Mouse (Mus musculus): ENCODE data around the gene Dram1.

Dram1 gene

DNA sequence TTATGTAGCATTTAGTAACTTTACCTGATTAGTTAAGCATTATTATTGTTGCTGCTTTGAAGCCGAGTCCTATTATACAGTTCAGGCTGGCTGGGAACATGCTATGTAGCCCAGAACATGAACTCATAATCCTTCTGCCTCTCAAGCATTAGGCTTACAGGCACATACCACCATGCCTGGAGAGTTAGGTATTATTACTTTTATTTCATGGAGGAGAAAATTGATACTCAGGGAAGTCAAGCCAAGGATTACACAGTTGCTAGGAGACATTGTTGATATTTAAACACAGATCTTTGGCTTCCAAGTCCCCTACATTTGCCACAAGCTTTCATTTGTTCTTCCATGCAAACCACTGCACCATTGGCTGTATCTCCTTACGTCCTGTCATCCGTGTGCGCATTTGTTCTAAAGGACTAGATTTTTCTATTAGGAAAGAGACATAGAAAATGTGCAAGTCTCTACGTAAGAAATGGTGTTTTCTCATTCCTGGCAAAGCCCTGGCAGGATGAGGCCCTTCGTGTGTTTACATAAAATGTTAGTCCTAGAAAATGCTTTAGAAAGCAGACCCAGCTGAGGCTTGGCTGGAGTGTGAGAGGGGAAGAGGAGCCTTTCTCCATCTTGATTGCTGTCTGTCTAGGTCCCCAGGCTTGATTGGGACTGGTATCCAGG lies 76.9 kb downstream of the Dram1 start:
- in situ Hi-C loops (cut with MseI, MboI), result loop anchor here in 1 of 2 experiments (25.0 kb wide), 1 partner anchor 440 kb away; the partner anchor contains the start of gene Igf1

DNA sequence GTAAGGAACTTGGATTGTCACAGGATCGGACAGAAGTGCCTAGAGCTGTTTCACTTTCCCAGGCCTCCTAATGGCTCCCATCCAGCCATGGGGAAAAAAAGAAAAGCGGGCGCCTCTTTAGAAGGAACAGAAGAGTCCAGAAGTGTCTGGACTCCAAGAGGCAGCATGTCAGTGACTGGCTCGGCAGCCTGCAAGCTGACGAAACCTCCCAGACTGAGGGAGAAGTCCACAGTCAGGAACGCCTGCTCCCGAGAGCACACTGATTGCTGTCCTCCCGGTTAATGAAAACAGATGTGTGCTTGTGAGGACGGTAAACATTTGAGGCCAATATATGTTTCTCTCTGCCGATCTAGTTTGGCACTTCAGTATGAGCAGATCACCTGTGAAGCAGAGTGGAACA lies 81.9 kb downstream of the Dram1 start:
- in situ Hi-C loops (cut with MseI, MboI), result no loop called here

DNA sequence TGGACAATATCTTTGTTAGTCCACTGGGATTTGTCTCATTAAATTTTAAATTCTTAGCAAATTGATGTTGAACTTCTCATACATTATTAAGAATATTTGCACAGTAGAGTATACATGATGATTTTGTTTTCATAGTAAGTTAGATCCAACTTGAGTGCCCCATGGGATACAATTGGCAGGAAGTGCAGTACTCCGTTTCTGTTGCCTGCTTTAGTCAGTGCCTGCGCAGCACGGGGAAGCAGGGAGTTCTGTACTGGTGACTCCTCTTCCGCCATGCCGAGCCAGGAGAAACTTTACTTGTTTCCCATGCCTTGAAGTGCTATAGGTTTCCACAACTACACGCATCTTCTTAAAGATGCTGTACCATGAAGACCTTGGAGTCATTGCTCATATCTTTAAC lies 83.8 kb downstream of the Dram1 start:
- in situ Hi-C loops (cut with MseI, MboI), result no loop called here

DNA sequence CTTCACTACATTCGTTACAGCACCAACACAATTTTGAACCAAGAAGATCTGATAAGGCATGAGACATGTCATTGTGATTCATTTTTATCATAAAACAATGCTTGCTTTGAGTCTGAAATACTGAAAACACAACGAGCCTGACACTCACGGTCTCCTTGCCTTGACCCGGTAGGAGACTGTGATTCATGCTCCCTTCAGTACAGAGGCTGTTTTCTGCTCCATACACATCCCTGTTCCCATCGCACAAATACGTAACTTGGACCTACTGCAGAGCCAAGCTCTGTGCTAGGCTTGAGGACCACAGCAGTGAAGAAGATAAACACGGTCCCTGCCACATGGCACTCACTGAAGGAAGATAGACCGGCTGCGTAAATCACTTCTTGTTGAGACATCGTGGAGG lies 90.8 kb downstream of the Dram1 start:
- in situ Hi-C loops (cut with MseI, MboI), result no loop called here

DNA sequence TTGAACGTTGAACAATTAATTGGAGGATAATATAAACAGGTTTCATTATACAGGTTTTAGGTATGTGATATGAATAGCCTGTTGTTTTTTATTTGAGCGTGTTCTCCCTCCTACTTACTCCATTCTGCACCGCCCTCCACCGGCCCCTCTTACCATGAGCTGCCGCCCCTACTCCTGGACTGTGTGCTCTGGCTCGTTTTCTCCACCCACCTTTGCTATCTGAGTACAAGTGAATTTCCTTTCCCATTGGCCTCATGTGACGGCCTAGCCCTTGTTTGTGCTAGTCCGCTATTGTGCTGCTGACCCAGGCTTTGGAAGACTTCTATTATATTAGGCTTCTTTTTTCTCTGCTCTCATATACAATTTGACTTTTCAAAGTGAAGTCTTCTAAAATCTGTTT lies 91.6 kb downstream of the Dram1 start:
- in situ Hi-C loops (cut with MseI, MboI), result no loop called here

DNA sequence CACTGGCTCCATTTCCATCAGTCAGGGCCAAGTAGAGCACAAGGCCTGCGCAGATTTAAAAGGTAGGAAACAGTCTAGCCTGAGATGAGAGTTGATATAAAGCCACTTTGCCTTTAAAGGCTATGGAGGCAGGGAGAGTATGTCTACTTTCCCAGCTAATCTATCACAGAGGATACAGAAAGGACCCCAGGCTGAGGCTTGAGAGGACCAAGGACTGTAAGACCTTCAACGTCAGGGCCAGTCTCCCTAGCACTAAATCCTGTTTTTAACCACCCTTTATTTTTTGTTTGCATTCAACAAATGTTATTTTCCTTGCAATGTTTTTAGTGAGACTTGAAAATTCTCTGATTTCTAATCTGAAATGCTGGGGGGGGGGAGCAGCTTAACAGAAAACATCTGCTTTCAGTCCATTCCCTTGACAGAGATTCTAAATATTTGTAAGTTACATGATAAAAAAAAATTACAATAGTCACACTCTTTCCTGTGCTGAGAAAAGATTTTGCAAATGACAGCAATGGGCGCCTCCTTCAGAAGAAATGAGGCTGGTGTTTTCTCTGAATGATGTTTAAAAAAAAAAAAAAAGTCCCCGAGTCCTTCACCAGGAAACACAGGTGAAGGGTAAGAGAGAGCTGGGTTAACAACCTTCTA lies 94.4 kb downstream of the Dram1 start:
- in situ Hi-C loops (cut with MseI, MboI), result no loop called here

DNA sequence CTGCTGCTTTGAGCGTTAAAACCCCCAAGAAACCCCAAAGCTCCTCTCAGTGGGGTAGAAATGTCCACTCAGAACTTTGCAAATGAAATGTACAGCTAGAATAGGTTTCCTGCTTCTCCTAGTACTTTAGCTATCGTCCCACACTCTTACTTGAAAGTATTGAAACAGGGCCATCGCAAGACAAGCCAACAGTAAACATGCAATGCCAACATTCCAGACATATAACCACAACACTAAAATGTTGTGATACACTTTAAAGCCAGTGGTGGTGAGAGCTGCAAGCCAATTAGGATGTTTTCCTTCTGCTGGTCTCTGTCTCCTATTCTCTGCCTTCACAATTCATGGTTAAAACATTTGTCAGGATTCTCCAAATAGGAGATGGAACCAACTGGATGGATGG lies 97.2 kb downstream of the Dram1 start:
- in situ Hi-C loops (cut with MseI, MboI), result no loop called here

DNA sequence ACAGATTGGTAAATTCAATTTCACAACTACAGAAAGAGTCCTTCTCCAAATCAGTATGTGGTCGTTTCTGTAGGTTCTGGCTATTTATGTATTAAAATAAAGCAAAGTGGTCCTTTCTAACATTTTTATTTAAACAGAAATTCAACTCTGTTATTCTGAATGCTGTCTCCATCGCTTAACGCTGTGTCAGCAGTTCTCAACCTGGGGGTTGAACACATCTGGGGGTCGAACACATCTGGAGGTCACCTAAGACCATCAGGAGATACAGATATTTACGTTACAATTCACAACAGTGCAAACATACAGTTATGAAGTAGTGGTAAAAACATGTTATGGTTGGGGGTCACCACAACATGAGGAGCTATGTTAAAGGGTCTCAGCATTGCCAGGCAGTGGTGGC lies 104.8 kb downstream of the Dram1 start:
- in situ Hi-C loops (cut with MseI, MboI), result no loop called here

Measured in mouse trophoblast stem cell (cell line).